Mouse (Mus musculus) monocyte, adult 2 months (primary cell): ENCODE results near the gene Ube2j1.
A peak's percentile ranks its signal among the peaks of the same experiment; 100 is the strongest.

Experiments used
- DNase-seq, 2 experiments: peaks; one replicate each; pipeline ENCODE4 v3.0.0; 2022; ENCODE audit warnings: low spot score in 2 of 2, low read depth in 1 of 2

Gene Ube2j1

DNA sequence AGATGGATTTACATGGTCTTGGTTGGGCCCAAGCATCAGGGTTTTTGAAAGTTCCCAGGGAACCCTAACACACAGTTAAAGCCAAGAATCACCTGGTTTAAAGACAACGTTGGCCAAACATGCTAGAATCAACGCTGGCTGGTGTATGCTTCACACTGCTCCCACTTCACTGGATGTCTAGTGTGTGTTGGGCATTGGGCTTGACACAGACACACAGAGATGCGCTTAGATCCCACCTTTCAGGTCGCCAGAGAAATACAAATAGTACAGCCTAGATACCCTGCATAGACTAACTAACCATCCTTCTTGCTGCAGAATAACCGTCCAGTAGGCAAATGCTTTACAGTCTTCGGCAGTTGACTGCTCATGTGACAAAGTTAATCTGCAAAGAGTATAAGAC, 39.1 kb downstream of the Ube2j1 start:
- DNase-seq, result no peak

GRCm38 (mm10) chr4:33071337-33071736, 40.1 kb downstream of the Ube2j1 start:
- no peak for DNase-seq

DNA sequence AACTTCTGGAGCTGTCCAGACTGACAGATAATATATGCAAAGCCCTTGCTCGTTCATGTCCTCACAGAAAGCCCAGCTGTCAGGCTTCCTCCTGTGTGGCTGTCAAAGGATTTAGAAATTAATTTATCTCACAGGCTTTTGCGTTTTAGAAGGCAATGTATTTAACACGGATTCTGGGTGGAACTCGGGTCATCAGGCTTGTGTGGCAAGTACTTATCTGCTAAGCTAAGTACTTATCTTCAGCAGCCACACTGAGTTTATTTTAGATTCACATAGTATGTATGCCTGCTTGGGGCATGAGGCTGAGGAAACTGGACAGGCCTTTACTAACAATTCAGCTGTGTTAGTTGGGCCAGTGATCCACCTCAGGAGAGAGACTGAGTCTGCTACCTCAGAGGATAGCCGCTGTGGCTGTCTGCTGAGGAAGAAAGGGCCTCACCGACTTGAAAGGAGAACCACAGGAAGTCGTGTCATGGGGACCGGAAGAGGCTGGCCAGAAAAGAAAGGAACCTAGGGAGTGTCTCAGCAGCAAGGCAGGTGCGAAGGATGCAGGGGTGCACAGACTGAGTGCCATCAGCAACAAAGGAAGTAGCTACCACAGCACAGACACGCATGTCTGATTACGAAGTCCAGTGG, 41.4 kb downstream of the Ube2j1 start:
- peak in 1 of 2 experiments; percentile 12 for DNase-seq

- no peak for DNase-seq
Measured at GRCm38 (mm10) chr4:33074406-33074805, 43.2 kb downstream of the Ube2j1 start.

GRCm38 (mm10) chr4:33074851-33075250, 43.6 kb downstream of the Ube2j1 start:
- DNase-seq, result no peak

DNA sequence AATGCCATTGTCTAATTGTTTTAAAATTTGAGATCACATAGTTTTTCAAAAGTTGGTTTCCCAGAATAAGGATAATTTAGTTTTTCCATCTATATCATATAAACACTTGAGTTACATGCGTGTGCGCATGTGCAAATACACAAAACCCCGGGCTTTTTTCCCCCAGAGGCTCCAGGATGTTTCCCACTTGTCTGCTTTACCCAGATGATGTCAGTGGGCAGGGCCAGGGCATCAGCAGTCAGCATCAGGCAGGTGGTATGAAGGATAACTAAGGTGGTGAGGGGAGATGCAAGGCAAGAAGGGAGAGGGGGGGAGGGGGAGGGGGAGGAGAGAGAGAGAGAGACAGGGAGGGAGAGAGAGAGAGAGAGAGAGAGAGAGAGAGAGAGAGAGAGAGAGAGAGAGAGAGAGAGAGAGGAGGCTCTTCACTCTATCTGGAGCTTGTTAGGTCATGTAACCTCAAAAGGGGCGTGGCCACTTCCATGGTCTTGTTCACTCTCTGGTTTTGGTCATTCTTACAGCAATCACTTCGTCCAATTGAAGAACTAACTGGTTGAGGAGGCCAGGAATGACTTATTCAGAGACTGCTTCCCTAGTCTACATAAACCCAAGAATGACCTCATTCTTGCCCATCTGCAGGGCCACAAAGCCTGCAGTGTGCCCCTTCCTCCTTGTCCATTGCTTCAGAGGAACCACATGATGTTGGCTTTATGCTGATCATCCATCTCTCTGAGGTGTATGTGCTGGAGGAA, 44.7 kb downstream of the Ube2j1 start:
- no peak for DNase-seq

DNA sequence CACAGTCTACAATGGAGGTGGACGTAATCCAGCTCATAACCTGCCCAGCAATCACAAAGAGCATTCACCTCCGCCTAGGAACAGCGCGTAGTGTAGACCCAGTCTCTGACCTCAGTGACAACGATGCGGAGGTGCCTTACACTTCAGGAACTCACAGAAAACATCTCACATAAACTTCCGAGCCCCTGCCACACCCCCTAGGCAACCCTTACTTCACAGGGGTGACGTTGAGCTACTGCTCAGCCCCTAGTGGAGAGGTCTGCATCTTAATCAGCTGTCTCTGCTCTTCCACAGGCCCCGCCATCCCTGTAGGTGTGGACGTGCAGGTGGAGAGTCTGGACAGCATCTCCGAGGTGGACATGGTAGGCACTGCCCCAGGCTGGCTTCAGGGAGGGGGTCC, 45.9 kb downstream of the Ube2j1 start:
- DNase-seq, result no peak

- no peak for DNase-seq
Measured at GRCm38 (mm10) chr4:33077724-33078123, 46.5 kb downstream of the Ube2j1 start.

DNA sequence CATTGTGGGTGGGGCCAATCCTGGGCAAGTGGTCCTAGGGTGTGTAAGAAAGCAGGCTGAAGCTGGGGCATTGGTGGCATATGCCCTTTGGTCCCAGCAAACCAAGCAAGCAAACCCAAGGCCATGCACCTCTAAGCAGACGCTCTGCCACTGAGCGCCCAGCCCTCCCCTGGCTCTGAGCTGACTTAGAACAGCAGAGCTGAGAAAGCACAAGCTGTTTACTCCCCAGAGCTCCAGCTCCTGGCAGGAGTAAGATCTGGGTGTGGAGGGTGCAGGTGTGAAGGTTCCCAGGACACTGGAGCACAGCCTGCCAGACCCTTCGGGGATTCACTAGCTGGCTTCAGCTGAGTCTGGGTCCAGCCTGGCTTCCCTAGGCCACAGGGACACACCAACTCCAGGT, 47.3 kb downstream of the Ube2j1 start:
- DNase-seq, result no peak

- DNase-seq, result no peak
Measured at GRCm38 (mm10) chr4:33099118-33099694, 68.0 kb downstream of the Ube2j1 start.
